Mouse (Mus musculus) layer of hippocampus, adult 2 months (tissue): ENCODE measurements around the gene Gm20708. TPM values are rescaled to one million over a fixed set of nuclear protein-coding genes. Genes with fewer than 3 reads are reported as not detected.

Experiments
- DNase-seq, 2 experiments: peaks; one replicate each; pipeline ENCODE4 v3.0.0; 2022; ENCODE audit warnings: low spot score in 2 of 2
- H3K27ac ChIP-seq: fragments of 200-600 bp; 2 replicates; pipeline ENCODE4 v1.8.1; 2022
- H3K4me3 ChIP-seq: fragments of 200-600 bp; 2 replicates; pipeline ENCODE4 v1.8.1; 2022; ENCODE audit warnings: mild to moderate bottlenecking
- CTCF ChIP-seq: fragments of 200-600 bp; conservative IDR thresholded peaks from 2 replicates; pipeline ENCODE4 v1.8.1; 2022; ENCODE audit warnings: antibody characterized with exemption, mild to moderate bottlenecking, moderate library complexity
- total RNA-seq, 2 experiments: library from RNA; stranded (reverse); gene quantifications; 2 replicates each; pipeline ENCODE4 v1.2.3; 2021

The Gm20708 gene
- total RNA-seq, 2 experiments from 2014 or later, result 1.6 to 1.7 TPM

GRCm38 (mm10) chr11:117855360-117855759 lies 45.9 kb downstream of the Gm20708 start:
- TF ChIP-seq CTCF, result no peak

GRCm38 (mm10) chr11:117855975-117856374 lies 46.5 kb downstream of the Gm20708 start:
- H3K4me3 ChIP-seq, result no peak overlapping the region
- TF ChIP-seq CTCF, result no peak

More at GRCm38 (mm10) chr11:117855360-117855759, 45.9 kb downstream of the Gm20708 start:
- Histone ChIP-seq H3K4me3 (no peak overlapping the region), H3K27ac (no peak overlapping the region)
- DNase-seq, result no peak

GRCm38 (mm10) chr11:117857462-117857861 lies 48.0 kb downstream of the Gm20708 start:
- H3K27ac ChIP-seq, result no peak overlapping the region
- no peak for TF ChIP-seq CTCF
- no peak for DNase-seq
- H3K4me3 ChIP-seq, result no peak overlapping the region

More at GRCm38 (mm10) chr11:117855975-117856374, 46.5 kb downstream of the Gm20708 start:
- no peak for DNase-seq
- H3K27ac ChIP-seq, result no peak overlapping the region

- no peak overlapping the region for H3K27ac ChIP-seq
- no peak for DNase-seq
- no peak for TF ChIP-seq CTCF
- H3K4me3 ChIP-seq, result no peak overlapping the region
Measured at GRCm38 (mm10) chr11:117858392-117858791, 48.9 kb downstream of the Gm20708 start.

- no peak for DNase-seq
Measured at GRCm38 (mm10) chr11:117860601-117861000, 51.1 kb downstream of the Gm20708 start, which contains the start of gene Tmem235. Gene Tmem235 (plus strand): TSS chr11:117860752.

GRCm38 (mm10) chr11:117863174-117863856 lies 53.8 kb downstream of the Gm20708 start:
- H3K4me3 ChIP-seq, result no peak overlapping the region
- no peak overlapping the region for H3K27ac ChIP-seq
- no peak for TF ChIP-seq CTCF
- DNase-seq, result no peak

More at GRCm38 (mm10) chr11:117860601-117861000, 51.1 kb downstream of the Gm20708 start, which contains the start of gene Tmem235:
- no peak for TF ChIP-seq CTCF
- Histone ChIP-seq H3K4me3 (no peak within 1 kb of the TSS), H3K27ac (no peak within 1 kb of the TSS)

- Histone ChIP-seq H3K4me3 (no peak overlapping the region), H3K27ac (no peak overlapping the region)
- no peak for DNase-seq
- TF ChIP-seq CTCF, result no peak
Measured at GRCm38 (mm10) chr11:117864805-117865204, 55.3 kb downstream of the Gm20708 start.

- Histone ChIP-seq H3K27ac (no peak overlapping the region), H3K4me3 (no peak overlapping the region)
- TF ChIP-seq CTCF, result no peak
- DNase-seq, result no peak
Measured at GRCm38 (mm10) chr11:117865988-117866387, 56.5 kb downstream of the Gm20708 start.

- Histone ChIP-seq H3K27ac (peak overlapping the region; percentile 52; the same call in 1 of the 2 replicates), H3K4me3 (no peak overlapping the region)
- DNase-seq, result peak; percentile 72 to 81
- peak; percentile 98 for TF ChIP-seq CTCF
Measured at GRCm38 (mm10) chr11:117870688-117871365, 61.4 kb downstream of the Gm20708 start.

GRCm38 (mm10) chr11:117871376-117871775 lies 61.9 kb downstream of the Gm20708 start:
- no peak for DNase-seq
- H3K4me3 ChIP-seq, result no peak overlapping the region
- TF ChIP-seq CTCF, result no peak
- peak overlapping the region; percentile 52; the same call in 1 of the 2 replicates for H3K27ac ChIP-seq

GRCm38 (mm10) chr11:117871911-117872584 lies 62.6 kb downstream of the Gm20708 start:
- TF ChIP-seq CTCF, result no peak
- Histone ChIP-seq H3K4me3 (no peak overlapping the region), H3K27ac (no peak overlapping the region)
- DNase-seq, result no peak

- Histone ChIP-seq H3K4me3 (peak within 1 kb of the TSS; percentile 86), H3K27ac (peak within 1 kb of the TSS; percentile 90)
- peak; percentile 74 to 82 for DNase-seq
- TF ChIP-seq CTCF, result no peak
Measured at GRCm38 (mm10) chr11:117872861-117873608, 63.6 kb downstream of the Gm20708 start, which contains the start of gene Tha1. Gene Tha1 (minus strand): TSS chr11:117873481.
